Mouse (Mus musculus): Measurements from ENCODE around the gene 2610001J05Rik.
"Not testable (repeated sequence)": the region's sequence is repeated elsewhere in the genome, so short reads cannot be mapped to it uniquely, and the experiment has no call there.

GRCm38 (mm10) chr6:13846031-13846430 lies 25.3 kb downstream of the 2610001J05Rik start:
- TF ChIP-seq CTCF, POLR2A (IDR thresholded peaks at IDR 0.05; ENCODE audit: insufficient read depth, low read depth, low read length): not testable (repeated sequence)
